Mouse (Mus musculus): ENCODE data around the gene Prss57.

The Prss57 gene

DNA sequence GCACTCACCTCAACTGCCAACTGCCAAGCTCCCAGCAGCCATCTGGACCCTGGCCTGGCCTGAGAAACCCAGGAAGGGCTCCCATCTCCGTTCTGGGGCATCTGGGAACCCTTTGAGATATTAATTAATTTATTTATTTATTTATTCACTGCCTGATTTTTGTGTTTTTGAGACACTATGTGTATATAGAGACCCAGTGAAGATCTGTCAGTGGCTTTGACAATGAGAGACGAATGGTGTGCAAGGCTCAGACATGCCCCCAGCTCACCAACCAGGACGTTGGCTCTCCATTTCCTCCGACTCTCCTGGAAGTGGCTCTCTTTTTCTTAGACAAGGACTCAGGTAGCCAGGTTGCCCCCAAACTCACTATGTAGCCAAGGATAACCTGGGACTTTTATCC is at the start of gene Prss57:
TSS of gene Prss57 (minus strand) at position 101 of the 400 bp plus-strand sequence.
- DNase-seq (ENCODE audit: low spot score) = no peak

- no peak for DNase-seq (ENCODE audit: low spot score)
Measured at GRCm38 (mm10) chr10:79840091-79840490, 49.3 kb upstream of the Prss57 start.

DNA sequence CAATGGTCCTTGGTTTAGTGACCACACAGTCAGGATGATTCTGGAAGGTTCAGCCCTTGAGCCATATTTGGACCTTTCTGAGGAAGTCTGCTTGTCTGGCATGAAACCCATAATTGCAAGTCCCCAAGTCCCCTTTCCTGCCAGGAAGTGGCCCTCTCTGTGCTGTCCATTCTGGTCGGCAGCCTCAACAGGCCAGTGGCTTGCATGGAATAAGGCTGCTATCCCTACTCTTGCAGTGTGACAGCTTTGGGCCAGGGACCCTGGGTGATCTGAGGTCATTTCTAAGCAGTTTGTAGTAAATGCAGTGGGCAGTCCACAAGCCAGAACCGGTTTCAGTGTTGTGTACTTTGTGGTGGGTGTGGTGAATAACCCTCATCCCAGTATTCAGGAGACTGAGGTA is 47.4 kb upstream of the Prss57 start:
- no peak for DNase-seq (ENCODE audit: low spot score)

- no peak for DNase-seq (ENCODE audit: low spot score)
Measured at GRCm38 (mm10) chr10:79836918-79837317, 46.2 kb upstream of the Prss57 start.

DNA sequence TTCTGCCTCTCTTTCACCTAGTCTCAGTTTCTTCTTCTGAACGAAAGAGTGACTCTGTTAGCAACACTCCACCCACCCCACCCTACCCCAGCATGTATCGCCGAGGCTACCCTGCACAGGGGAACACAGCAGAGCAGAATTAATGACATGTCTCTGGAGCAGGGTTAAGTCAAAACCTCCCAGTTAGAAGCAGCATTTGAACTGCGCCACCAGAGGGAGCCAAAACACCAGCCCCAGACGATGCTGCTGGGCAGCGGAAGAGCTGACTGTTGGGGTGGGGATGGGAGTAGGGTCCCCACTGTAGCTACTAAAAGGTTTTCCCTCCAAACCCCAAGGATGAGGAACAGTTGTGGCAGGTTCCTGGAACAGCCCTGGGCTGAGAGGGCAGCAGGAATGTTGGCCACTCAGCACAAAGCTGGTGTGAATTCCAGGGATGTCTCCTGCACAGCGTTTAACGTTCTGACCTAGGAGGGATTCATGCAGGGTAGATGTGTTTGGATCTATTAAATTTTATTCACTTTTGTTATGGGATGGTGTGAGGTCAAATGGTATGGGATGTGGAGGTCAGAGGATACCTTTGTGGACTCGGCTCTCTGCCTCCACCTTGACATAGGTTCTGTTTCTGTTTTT is 44.1 kb upstream of the Prss57 start:
- DNase-seq (ENCODE audit: low spot score) = no peak

- no peak for DNase-seq (ENCODE audit: low spot score)
Measured at GRCm38 (mm10) chr10:79832786-79833181, 42.0 kb upstream of the Prss57 start.

DNA sequence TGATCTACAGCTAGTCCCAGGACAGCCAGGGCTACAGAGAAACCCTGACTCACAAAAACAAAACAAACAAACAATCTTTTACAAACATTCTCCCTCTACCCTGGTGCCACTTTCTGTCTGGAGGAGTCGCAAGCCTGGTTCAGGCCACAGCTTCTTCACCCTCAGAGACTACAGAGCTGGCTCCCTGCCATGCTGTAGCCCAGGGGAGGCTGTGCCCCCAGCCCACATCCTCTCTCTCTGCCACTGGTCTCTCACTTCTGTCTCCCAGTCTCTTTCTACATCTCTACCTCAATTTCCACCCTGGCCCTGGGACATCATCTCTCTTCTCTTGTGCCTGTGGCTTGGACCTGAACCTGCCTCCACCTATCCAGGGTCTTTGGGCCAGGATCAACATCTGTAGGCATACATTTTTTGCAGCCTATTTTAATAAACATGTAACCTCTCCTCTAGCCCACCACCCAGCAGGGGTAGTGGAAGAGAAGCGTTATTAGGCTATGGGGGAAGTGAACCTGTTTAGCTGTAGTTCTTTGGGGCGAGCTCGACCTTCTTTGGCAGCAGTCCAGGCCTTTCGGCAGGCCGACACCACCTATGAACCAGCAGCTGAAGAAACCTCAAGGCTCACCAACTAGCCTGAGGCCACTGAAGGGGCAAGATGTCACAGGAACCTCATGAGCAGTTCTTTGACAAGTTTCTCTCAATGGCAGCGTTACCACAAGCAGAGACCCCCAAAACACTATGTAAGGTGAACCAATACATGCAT is 41.4 kb upstream of the Prss57 start:
- no peak for DNase-seq (ENCODE audit: low spot score)

- no peak for DNase-seq (ENCODE audit: low spot score)
Measured at GRCm38 (mm10) chr10:79831583-79831982, 40.8 kb upstream of the Prss57 start.

DNA sequence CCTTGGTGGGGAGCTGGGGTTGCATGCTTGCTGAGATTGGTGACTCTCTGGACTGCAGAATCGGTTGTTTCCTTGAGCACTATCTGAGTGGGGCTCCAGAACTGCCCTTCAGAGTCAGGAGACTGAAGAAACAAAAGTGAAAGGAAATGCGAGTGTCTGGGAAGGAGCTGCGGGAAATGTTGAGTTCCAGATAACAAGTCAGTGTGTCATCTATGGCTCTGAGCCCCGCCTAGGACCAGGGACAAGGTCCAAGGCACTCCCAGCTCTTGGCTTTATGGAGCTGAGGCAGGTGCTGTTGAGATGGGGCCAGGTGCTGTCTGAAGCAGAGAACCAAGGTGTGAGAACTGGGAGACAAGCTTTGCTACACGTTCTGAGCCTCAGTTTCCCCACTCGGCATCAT is 33.7 kb upstream of the Prss57 start:
- no peak for DNase-seq (ENCODE audit: low spot score)

GRCm38 (mm10) chr10:79823011-79823410 is 32.2 kb upstream of the Prss57 start:
- DNase-seq (ENCODE audit: low spot score) = no peak

GRCm38 (mm10) chr10:79822372-79822771 is 31.6 kb upstream of the Prss57 start:
- no peak for DNase-seq (ENCODE audit: low spot score)

GRCm38 (mm10) chr10:79821731-79822130 is 31.0 kb upstream of the Prss57 start:
- DNase-seq (ENCODE audit: low spot score) = no peak

DNA sequence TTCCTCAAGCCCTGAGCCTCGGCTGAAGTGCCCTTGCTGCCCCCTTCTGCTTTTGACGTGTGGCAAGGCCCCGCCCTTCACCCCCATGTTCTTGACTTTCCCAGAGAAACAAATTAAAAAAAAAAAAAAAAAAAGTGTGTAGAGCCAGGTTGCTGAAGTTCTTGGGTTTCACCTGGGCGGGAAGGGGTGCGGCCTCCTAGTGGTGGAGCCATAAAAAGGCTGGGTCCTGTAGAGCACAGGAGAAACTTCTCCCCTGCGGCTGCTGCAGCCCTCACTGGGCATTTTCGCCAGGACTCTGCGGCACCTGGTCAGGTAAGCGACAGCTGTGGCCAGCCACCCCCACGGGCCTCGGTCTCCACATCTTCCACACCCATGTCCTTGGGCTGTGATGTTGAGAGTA is 30.0 kb upstream of the Prss57 start, which contains the start of gene Misp:
TSS of gene Misp (plus strand) at position 208 of the 400 bp plus-strand sequence.
- no peak for DNase-seq (ENCODE audit: low spot score)

- DNase-seq (ENCODE audit: low spot score) = no peak
Measured at GRCm38 (mm10) chr10:79820277-79820676, 29.5 kb upstream of the Prss57 start.

DNA sequence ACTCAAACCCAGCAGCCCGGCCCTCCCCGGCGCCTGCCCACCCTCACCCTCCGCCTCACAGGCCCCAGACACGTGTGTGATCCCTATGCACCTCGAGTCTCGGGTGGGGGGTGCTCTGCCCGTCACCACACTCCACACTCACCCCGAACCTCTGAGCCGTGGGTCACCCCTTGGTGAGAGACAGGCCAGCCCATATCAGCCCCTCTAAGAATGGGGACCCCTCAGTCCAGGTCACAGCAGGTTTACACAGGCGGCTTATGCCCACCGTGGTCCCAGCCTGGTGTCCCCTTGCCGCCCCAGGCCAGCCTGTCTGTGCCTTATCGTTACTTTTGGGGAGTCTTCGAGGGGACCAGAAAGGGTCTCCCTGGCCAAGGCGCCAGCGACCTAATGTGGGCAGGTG is 28.8 kb upstream of the Prss57 start:
- DNase-seq (ENCODE audit: low spot score) = no peak

GRCm38 (mm10) chr10:79818225-79818624 is 27.5 kb upstream of the Prss57 start:
- no peak for DNase-seq (ENCODE audit: low spot score)

DNA sequence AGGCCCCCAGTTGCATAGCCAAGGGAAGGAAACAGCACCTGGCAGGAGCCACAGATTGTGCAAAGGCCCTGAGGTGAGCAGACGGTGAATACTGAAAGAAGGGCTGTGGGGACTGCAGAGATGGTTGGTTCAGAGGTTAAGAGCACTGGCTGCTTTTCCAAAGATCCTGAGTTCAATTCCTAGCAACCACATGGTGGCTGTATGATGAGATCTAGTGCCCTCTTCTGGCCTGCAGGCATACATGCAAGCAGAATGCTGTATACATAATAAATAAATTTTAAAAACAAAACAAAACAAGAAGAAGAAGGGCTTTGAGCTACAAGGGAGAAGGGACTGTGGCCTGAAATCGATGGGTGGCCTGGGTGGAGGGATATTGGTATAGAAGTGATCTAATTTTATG is 26.4 kb upstream of the Prss57 start:
- no peak for DNase-seq (ENCODE audit: low spot score)

GRCm38 (mm10) chr10:79815671-79816494 is 25.1 kb upstream of the Prss57 start:
- no peak for DNase-seq (ENCODE audit: low spot score)

GRCm38 (mm10) chr10:79814271-79814842 is 23.6 kb upstream of the Prss57 start:
- no peak for DNase-seq (ENCODE audit: low spot score)

- peak; percentile 59 for DNase-seq (ENCODE audit: low spot score)
Measured at GRCm38 (mm10) chr10:79811736-79812637, 21.2 kb upstream of the Prss57 start.

- DNase-seq (ENCODE audit: low spot score) = no peak
Measured at GRCm38 (mm10) chr10:79808728-79809127, 18.0 kb upstream of the Prss57 start.
